Mouse (Mus musculus) neutrophil, adult 5-6 weeks (primary cell): ENCODE data around the gene Syngr3. TPM values are rescaled to one million over a fixed set of nuclear protein-coding genes. Genes with fewer than 3 reads are reported as not detected.

Experiments used
- total RNA-seq: library from RNA; stranded (forward); fragments of 200-1000 nt; gene quantifications from 2 replicates; pipeline ENCODE4 v1.2.3, GENCODE M21; 2017

The Syngr3 gene
- total RNA-seq, 1 experiment from 2014 or later = not detected

Other genes with a start within 250 kb of the Syngr3 start
- 5.6 and 9.1 TPM in 2 replicates for gene Dnase1l2, start 246.8 kb downstream of the Syngr3 start, total RNA-seq
- gene E4f1, start 219.6 kb downstream of the Syngr3 start, total RNA-seq = 61.6 and 65.3 TPM in 2 replicates
- gene Pgp, start 219.6 kb downstream of the Syngr3 start, total RNA-seq = 8.7 and 8.8 TPM in 2 replicates
- not detected in 2 replicates for gene Bricd5, start 216.1 kb downstream of the Syngr3 start, total RNA-seq
- 12.2 and 17.8 TPM in 2 replicates for gene Mlst8, start 210.9 kb downstream of the Syngr3 start, total RNA-seq
- gene Caskin1, start 201.4 kb downstream of the Syngr3 start, total RNA-seq = not detected in 2 replicates
- gene Traf7, start 162.0 kb downstream of the Syngr3 start, total RNA-seq = 107 and 118 TPM in 2 replicates
- gene Rab26, start 155.7 kb downstream of the Syngr3 start, total RNA-seq = 2.0 TPM in 1 of 2 replicates, not detected in the other
- gene Pkd1, start 140.1 kb downstream of the Syngr3 start, total RNA-seq = 23.3 and 27.6 TPM in 2 replicates
- gene Tsc2, start 57.3 kb downstream of the Syngr3 start, total RNA-seq = 48.2 and 53.8 TPM in 2 replicates
- 2.4 and 4.5 TPM in 2 replicates for gene Nthl1, start 57.3 kb downstream of the Syngr3 start, total RNA-seq
- gene Slc9a3r2, start 39.6 kb downstream of the Syngr3 start, total RNA-seq = 0.37 and 0.58 TPM in 2 replicates
- gene Npw, start 31.5 kb downstream of the Syngr3 start, total RNA-seq = not detected in 2 replicates
- 17.6 and 21.4 TPM in 2 replicates for gene Zfp598, start 20.3 kb downstream of the Syngr3 start, total RNA-seq
- 17.1 and 23.3 TPM in 2 replicates for gene Gfer, start 6.2 kb upstream of the Syngr3 start, total RNA-seq
- gene Noxo1, start 6.3 kb upstream of the Syngr3 start, total RNA-seq = 0.86 and 1.6 TPM in 2 replicates
- 10.1 and 10.4 TPM in 2 replicates for gene Tbl3, start 17.7 kb upstream of the Syngr3 start, total RNA-seq
- gene Rnf151, start 28.1 kb upstream of the Syngr3 start, total RNA-seq = 0.86 TPM in 1 of 2 replicates, not detected in the other
- gene Rps2, start 28.2 kb upstream of the Syngr3 start, total RNA-seq = 574 and 580 TPM in 2 replicates
- gene Ndufb10, start 34.5 kb upstream of the Syngr3 start, total RNA-seq = 107 and 119 TPM in 2 replicates
- gene Rpl3l, start 37.9 kb upstream of the Syngr3 start, total RNA-seq = 1.5 and 4.0 TPM in 2 replicates
- 818 and 923 TPM in 2 replicates for gene Msrb1, start 46.7 kb upstream of the Syngr3 start, total RNA-seq
- gene Hs3st6, start 63.0 kb upstream of the Syngr3 start, total RNA-seq = 0.58 TPM in 1 of 2 replicates, not detected in the other
- gene Meiob, start 114.3 kb upstream of the Syngr3 start, total RNA-seq = not detected in 2 replicates
- 17.9 and 28.0 TPM in 2 replicates for gene Hagh, start 150.2 kb upstream of the Syngr3 start, total RNA-seq
- gene Fahd1, start 160.4 kb upstream of the Syngr3 start, total RNA-seq = 2.9 and 4.0 TPM in 2 replicates
- not detected in 2 replicates for gene Igfals, start 176.0 kb upstream of the Syngr3 start, total RNA-seq
- 26.3 and 32.4 TPM in 2 replicates for gene Nubp2, start 196.4 kb upstream of the Syngr3 start, total RNA-seq
- 19.7 and 24.6 TPM in 2 replicates for gene Spsb3, start 196.7 kb upstream of the Syngr3 start, total RNA-seq
- 26.3 and 30.2 TPM in 2 replicates for gene Eme2, start 205.1 kb upstream of the Syngr3 start, total RNA-seq
- 9.4 and 15.3 TPM in 2 replicates for gene Mrps34, start 205.2 kb upstream of the Syngr3 start, total RNA-seq
- gene Nme3, start 206.5 kb upstream of the Syngr3 start, total RNA-seq = 26.1 and 34.3 TPM in 2 replicates
- 115 and 127 TPM in 2 replicates for gene Mapk8ip3, start 247.0 kb upstream of the Syngr3 start, total RNA-seq